Mouse (Mus musculus): Measurements from ENCODE around the gene Cox20.

The Cox20 gene

GRCm38 (mm10) chr1:178354576-178354975 is 35.6 kb downstream of the Cox20 start:
- DNase-seq (ENCODE audit: low spot score) = no peak

GRCm38 (mm10) chr1:178357776-178358710 is 39.1 kb downstream of the Cox20 start:
- peak; percentile 52 for DNase-seq (ENCODE audit: low spot score)

- no peak for DNase-seq (ENCODE audit: low spot score)
These were observed 41.3 kb downstream of the Cox20 start for GRCm38 (mm10) chr1:178360264-178360663.

GRCm38 (mm10) chr1:178360702-178361101 is 41.8 kb downstream of the Cox20 start:
- DNase-seq (ENCODE audit: low spot score) = no peak

- DNase-seq (ENCODE audit: low spot score) = no peak
These were observed 46.2 kb downstream of the Cox20 start for GRCm38 (mm10) chr1:178365171-178365570.

GRCm38 (mm10) chr1:178368121-178368520 is 49.2 kb downstream of the Cox20 start:
- DNase-seq (ENCODE audit: low spot score) = no peak

- peak; percentile 82 for DNase-seq (ENCODE audit: low spot score)
These were observed 49.8 kb downstream of the Cox20 start for GRCm38 (mm10) chr1:178368548-178369271.

GRCm38 (mm10) chr1:178369272-178369651 is 50.3 kb downstream of the Cox20 start:
- DNase-seq (ENCODE audit: low spot score) = peak; percentile 17

Data from layer of hippocampus, adult 9-10 months (tissue).